Mouse (Mus musculus): ENCODE results near the gene Psip1. TPM values are rescaled to one million over a fixed set of nuclear protein-coding genes. Genes with fewer than 3 reads are reported as not detected.
A peak's percentile ranks its signal among the peaks of the same experiment; 100 is the strongest.

Gene Psip1
- total and polyA plus RNA-seq, 2 experiments from 2014 or later: 298 to 309 TPM

DNA sequence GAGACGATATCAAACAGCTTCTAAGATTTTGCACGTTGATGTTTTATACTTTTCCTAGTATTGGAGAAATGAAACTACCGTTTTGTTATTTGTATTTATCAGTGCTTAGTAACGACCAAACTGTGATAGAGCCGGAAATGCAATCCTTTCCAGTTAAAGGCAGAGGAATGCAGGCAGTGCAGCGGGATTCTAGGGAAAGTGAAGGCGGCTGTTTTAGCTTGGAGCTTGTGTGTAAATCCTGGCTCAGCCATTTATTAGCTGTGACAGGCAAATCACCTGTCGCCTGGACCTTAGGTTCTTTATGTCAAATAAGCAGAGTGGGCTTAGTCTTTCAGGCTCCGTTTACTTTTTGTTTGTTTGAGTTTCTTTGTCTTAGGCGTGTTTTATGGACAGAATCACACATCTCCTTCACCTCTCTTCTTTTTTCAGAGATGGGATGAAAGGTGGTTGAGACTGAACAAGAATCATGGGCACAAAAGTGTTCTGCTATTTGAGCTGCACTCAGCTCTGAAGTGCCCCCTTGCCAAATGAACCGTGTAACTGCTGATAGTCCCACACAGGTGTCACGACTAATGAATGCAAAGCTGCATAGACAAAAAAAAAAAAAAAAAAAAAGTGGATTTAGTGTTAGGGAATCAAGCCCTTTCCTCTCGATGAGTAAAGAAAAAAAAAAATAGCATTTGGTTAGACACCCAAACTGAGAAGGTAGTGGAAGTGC lies 40.2 kb upstream of the Psip1 start:
- DNase-seq (no peak), ATAC-seq (no peak)
- Histone ChIP-seq H3K9me3 (ENCODE audit: low read length) (no peaks in the 10 kb centered on the region), H3K4me1 (ENCODE audit: insufficient read depth) (0 out of 2 replicates have a peak, but pooled peaks cover 5% of the 10 kb centered on the region), H3K4me2 (ENCODE audit: low read depth) (peak overlapping the region; percentile 95), H3K27me3 (ENCODE audit: insufficient read depth, low read length) (no peaks in the 10 kb centered on the region), H3K27ac (ENCODE audit: low read depth, low read length) (no peak overlapping the region), H3K36me3 (ENCODE audit: insufficient read depth) (no peaks in the 10 kb centered on the region), H3K4me3 (ENCODE audit: low read depth, low read length) (peak overlapping the region; percentile 48), H3K9ac (peak overlapping the region; percentile 31; the same call in 1 of the 2 replicates)
- no peak for TF ChIP-seq CTCF (IDR thresholded peaks at IDR 0.05; ENCODE audit: low read depth)
- 5% methylated on average over 13 of the region's 13 CpGs for WGBS

GRCm38 (mm10) chr4:83525690-83526055 lies 39.4 kb upstream of the Psip1 start:
- peak overlapping the region; percentile 98; the same call in 1 of the 2 replicates for H3K27ac ChIP-seq (ENCODE audit: low read depth, low read length)
- 0 out of 2 replicates have a peak, but pooled peaks cover 5% of the 10 kb centered on the region for H3K4me1 ChIP-seq (ENCODE audit: insufficient read depth)
- H3K9me3 ChIP-seq (ENCODE audit: low read length): no peaks in the 10 kb centered on the region
- 2% methylated on average over 18 of the region's 18 CpGs for WGBS
- DNase-seq (no peak), ATAC-seq (peak; percentile 28)
- H3K36me3 ChIP-seq (ENCODE audit: insufficient read depth): no peaks in the 10 kb centered on the region
- peak overlapping the region; percentile 48 for H3K4me3 ChIP-seq (ENCODE audit: low read depth, low read length)
- no peaks in the 10 kb centered on the region for H3K27me3 ChIP-seq (ENCODE audit: insufficient read depth, low read length)
- H3K4me2 ChIP-seq (ENCODE audit: low read depth): peak overlapping the region; percentile 95
- TF ChIP-seq CTCF (IDR thresholded peaks at IDR 0.05; ENCODE audit: low read depth): no peak
- H3K9ac ChIP-seq: peak overlapping the region; percentile 69

- TF ChIP-seq CTCF (IDR thresholded peaks at IDR 0.05; ENCODE audit: low read depth): 0 out of 2 replicates have a peak, but pooled peaks have one; percentile 14
- Histone ChIP-seq H3K4me3 (ENCODE audit: low read depth, low read length) (peak within 1 kb of the TSS; percentile 48), H3K9ac (peak within 1 kb of the TSS; percentile 69), H3K4me2 (ENCODE audit: low read depth) (peak within 1 kb of the TSS; percentile 95), H3K4me1 (ENCODE audit: insufficient read depth) (0 out of 2 replicates have a peak, but pooled peaks cover 5% of the 10 kb centered on the region), H3K36me3 (ENCODE audit: insufficient read depth) (no peaks in the 10 kb centered on the region), H3K27me3 (ENCODE audit: insufficient read depth, low read length) (no peaks in the 10 kb centered on the region), H3K27ac (ENCODE audit: low read depth, low read length) (peak within 1 kb of the TSS; percentile 98), H3K9me3 (ENCODE audit: low read length) (no peaks in the 10 kb centered on the region)
- WGBS: 2% methylated on average over 72 of the region's 73 CpGs
- DNase-seq (peak; percentile 99), ATAC-seq (peak; percentile 95)
Measured at GRCm38 (mm10) chr4:83524843-83525689, 38.8 kb upstream of the Psip1 start, which contains the start of gene Ccdc171. TSS of gene Ccdc171 (plus strand) at chr4:83525545.

GRCm38 (mm10) chr4:83524456-83524842 lies 38.2 kb upstream of the Psip1 start:
- Histone ChIP-seq H3K9ac (peak overlapping the region; percentile 69), H3K9me3 (ENCODE audit: low read length) (no peaks in the 10 kb centered on the region), H3K4me3 (ENCODE audit: low read depth, low read length) (peak overlapping the region; percentile 48), H3K27me3 (ENCODE audit: insufficient read depth, low read length) (no peaks in the 10 kb centered on the region), H3K4me2 (ENCODE audit: low read depth) (peak overlapping the region; percentile 95), H3K36me3 (ENCODE audit: insufficient read depth) (no peaks in the 10 kb centered on the region), H3K27ac (ENCODE audit: low read depth, low read length) (peak overlapping the region; percentile 98), H3K4me1 (ENCODE audit: insufficient read depth) (0 out of 2 replicates have a peak, but pooled peaks cover 5% of the 10 kb centered on the region)
- 2% methylated on average over 6 of the region's 6 CpGs for WGBS
- DNase-seq (no peak), ATAC-seq (no peak)
- no peak for TF ChIP-seq CTCF (IDR thresholded peaks at IDR 0.05; ENCODE audit: low read depth)

GRCm38 (mm10) chr4:83522066-83522465 lies 35.8 kb upstream of the Psip1 start:
- no peak overlapping the region for H3K4me2 ChIP-seq (ENCODE audit: low read depth)
- no peaks in the 10 kb centered on the region for H3K27me3 ChIP-seq (ENCODE audit: insufficient read depth, low read length)
- 0 out of 2 replicates have a peak, but pooled peaks cover 5% of the 10 kb centered on the region for H3K4me1 ChIP-seq (ENCODE audit: insufficient read depth)
- H3K9ac ChIP-seq: no peak overlapping the region
- no peak overlapping the region for H3K4me3 ChIP-seq (ENCODE audit: low read depth, low read length)
- no peaks in the 10 kb centered on the region for H3K36me3 ChIP-seq (ENCODE audit: insufficient read depth)
- 22% methylated on average over 5 of the region's 5 CpGs for WGBS
- H3K9me3 ChIP-seq (ENCODE audit: low read length): no peaks in the 10 kb centered on the region
- no peak for ATAC-seq
- TF ChIP-seq CTCF (IDR thresholded peaks at IDR 0.05; ENCODE audit: low read depth): no peak
- DNase-seq: no peak
- no peak overlapping the region for H3K27ac ChIP-seq (ENCODE audit: low read depth, low read length)

DNA sequence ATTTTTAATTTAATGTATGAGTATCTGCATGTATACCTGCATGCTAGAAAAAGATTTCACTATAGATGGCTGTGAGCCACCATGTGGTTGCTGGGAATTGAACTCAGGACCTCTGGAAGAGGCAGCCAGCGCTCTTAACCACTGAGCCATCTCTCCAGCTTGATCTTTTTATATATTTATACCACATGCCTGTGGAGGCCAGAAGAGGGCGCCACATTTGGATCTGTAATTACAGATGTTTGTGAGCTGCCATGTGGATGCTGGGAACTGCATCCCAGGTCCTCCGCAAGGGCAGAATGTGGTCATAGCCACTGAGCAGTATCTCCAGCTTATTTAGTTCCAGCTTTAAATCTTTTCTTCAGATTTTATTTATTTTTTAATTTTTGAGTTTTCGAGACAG lies 34.0 kb upstream of the Psip1 start:
- Histone ChIP-seq H3K9me3 (ENCODE audit: low read length) (no peaks in the 10 kb centered on the region), H3K4me3 (ENCODE audit: low read depth, low read length) (no peak overlapping the region), H3K4me2 (ENCODE audit: low read depth) (no peak overlapping the region), H3K4me1 (ENCODE audit: insufficient read depth) (0 out of 2 replicates have a peak, but pooled peaks cover 5% of the 10 kb centered on the region), H3K27me3 (ENCODE audit: insufficient read depth, low read length) (no peaks in the 10 kb centered on the region), H3K36me3 (ENCODE audit: insufficient read depth) (no peaks in the 10 kb centered on the region), H3K9ac (no peak overlapping the region), H3K27ac (ENCODE audit: low read depth, low read length) (no peak overlapping the region)
- TF ChIP-seq CTCF (IDR thresholded peaks at IDR 0.05; ENCODE audit: low read depth): 0 out of 2 replicates have a peak, but pooled peaks have one; percentile 8
- no peak for DNase-seq
- WGBS: 89% methylated on average over 4 of the region's 4 CpGs
- ATAC-seq: no peak
